Mouse (Mus musculus): ENCODE data around the gene Chd1. TPM values are rescaled to one million over a fixed set of nuclear protein-coding genes. Genes with fewer than 3 reads are reported as not detected.
"Not testable (repeated sequence)": the region's sequence is repeated elsewhere in the genome, so short reads cannot be mapped to it uniquely, and the experiment has no call there.

Chd1 gene
- total and polyA plus RNA-seq, 3 experiments, result 56.9 to 75.6 (median 67.3) TPM

GRCm38 (mm10) chr17:15723291-15723690, 18.5 kb downstream of the Chd1 start:
- H3K27me3 ChIP-seq (ENCODE audit: insufficient read depth, low read length), result no peaks in the 10 kb centered on the region
- TF ChIP-seq CTCF (IDR thresholded peaks at IDR 0.05; ENCODE audit: low read depth, low read length) (no peak), TAL1 (conservative IDR thresholded peaks at IDR 0.05; ENCODE audit: low read depth, low read length) (no peak), GATA1 (IDR thresholded peaks at IDR 0.05; ENCODE audit: borderline replicate concordance, low read length) (no peak), GATA2 (IDR thresholded peaks at IDR 0.05; ENCODE audit: borderline replicate concordance, low read depth, low read length) (no peak), POLR2AphosphoS5 (IDR thresholded peaks at IDR 0.05; ENCODE audit: insufficient replicate concordance, low read depth, low read length) (no peak)
- H3K9me3 ChIP-seq (replicated peaks), result no peaks in the 10 kb centered on the region
- peaks cover 7% of the 10 kb centered on the region for H3K4me1 ChIP-seq (ENCODE audit: insufficient read depth, low read depth, low read length)
- H3K36me3 ChIP-seq (replicated peaks), result peaks cover 63% of the 10 kb centered on the region
- no peak overlapping the region for H3K4me3 ChIP-seq (ENCODE audit: low read depth, low read length)
- ATAC-seq (ENCODE audit: extremely low read depth, insufficient number of reproducible peaks, low FRiP score, poor library complexity, severe bottlenecking) (no peak), DNase-seq (ENCODE audit: low spot score) (no peak)

GRCm38 (mm10) chr17:15723866-15724475, 19.2 kb downstream of the Chd1 start:
- DNase-seq (ENCODE audit: low spot score); H3K4me3 ChIP-seq (ENCODE audit: low read depth, low read length); H3K27me3 ChIP-seq (ENCODE audit: insufficient read depth, low read length); H3K4me1 ChIP-seq (ENCODE audit: insufficient read depth, low read depth, low read length); H3K9me3 ChIP-seq (replicated peaks); ATAC-seq (ENCODE audit: extremely low read depth, insufficient number of reproducible peaks, low FRiP score, poor library complexity, severe bottlenecking): not testable (repeated sequence)
- peaks cover 63% of the 10 kb centered on the region for H3K36me3 ChIP-seq (replicated peaks)

DNA sequence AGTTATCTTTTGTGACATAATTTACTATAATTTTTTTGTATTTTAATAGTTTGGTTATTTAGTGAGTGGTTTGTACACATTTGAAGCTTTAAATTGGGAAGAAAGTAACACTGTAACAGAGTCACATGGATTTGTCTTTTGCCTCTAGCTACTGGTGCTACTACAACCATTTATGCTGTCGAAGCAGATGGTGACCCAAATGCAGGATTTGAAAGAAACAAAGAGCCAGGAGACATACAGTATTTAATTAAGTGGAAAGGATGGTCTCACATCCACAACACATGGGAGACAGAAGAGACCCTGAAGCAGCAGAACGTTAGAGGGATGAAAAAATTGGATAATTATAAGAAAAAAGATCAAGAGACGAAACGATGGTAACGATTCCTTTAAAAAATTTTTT, 26.9 kb downstream of the Chd1 start:
- ATAC-seq (ENCODE audit: extremely low read depth, insufficient number of reproducible peaks, low FRiP score, poor library complexity, severe bottlenecking), result no peak
- no peaks in the 10 kb centered on the region for H3K4me1 ChIP-seq (ENCODE audit: insufficient read depth, low read depth, low read length)
- TF ChIP-seq CTCF (IDR thresholded peaks at IDR 0.05; ENCODE audit: low read depth, low read length) (no peak), GATA2 (IDR thresholded peaks at IDR 0.05; ENCODE audit: borderline replicate concordance, low read depth, low read length) (no peak), TAL1 (conservative IDR thresholded peaks at IDR 0.05; ENCODE audit: low read depth, low read length) (no peak), POLR2AphosphoS5 (IDR thresholded peaks at IDR 0.05; ENCODE audit: insufficient replicate concordance, low read depth, low read length) (no peak), GATA1 (IDR thresholded peaks at IDR 0.05; ENCODE audit: borderline replicate concordance, low read length) (no peak)
- H3K9me3 ChIP-seq (replicated peaks), result no peaks in the 10 kb centered on the region
- H3K4me3 ChIP-seq (ENCODE audit: low read depth, low read length), result no peak overlapping the region
- H3K27me3 ChIP-seq (ENCODE audit: insufficient read depth, low read length), result no peaks in the 10 kb centered on the region
- H3K36me3 ChIP-seq (replicated peaks), result peaks cover 77% of the 10 kb centered on the region
- DNase-seq (ENCODE audit: low spot score), result no peak

DNA sequence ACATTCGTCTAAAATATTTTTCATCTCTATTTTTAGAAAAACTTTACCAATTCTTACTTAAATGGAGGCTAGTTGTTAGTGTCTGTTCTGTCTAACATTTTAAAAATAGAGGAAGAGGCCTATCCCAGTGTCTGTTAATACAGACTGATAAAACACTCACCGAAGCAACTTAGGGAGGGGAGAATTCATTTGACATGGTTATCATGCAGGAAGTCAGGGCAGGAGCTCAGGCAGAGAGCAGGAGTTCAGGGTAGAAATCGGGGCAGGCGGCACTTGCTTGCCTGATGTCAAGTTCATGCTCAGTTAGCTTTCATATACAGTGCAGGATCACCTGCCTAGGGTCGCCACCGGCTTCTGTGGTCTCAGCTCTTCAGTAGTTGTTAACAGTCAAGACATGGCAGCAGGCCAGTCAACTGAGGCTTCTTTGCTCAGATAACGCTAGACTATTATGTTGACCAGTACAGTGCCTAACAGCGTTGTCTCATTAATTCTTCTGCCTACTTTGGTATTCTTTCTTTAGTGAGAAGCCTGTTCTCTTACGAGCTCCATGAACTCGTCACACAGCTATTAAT, 32.7 kb downstream of the Chd1 start:
- ATAC-seq (ENCODE audit: extremely low read depth, insufficient number of reproducible peaks, low FRiP score, poor library complexity, severe bottlenecking) (no peak), DNase-seq (ENCODE audit: low spot score) (no peak)
- TF ChIP-seq POLR2AphosphoS5 (IDR thresholded peaks at IDR 0.05; ENCODE audit: insufficient replicate concordance, low read depth, low read length) (no peak), CTCF (IDR thresholded peaks at IDR 0.05; ENCODE audit: low read depth, low read length) (no peak)
- Histone ChIP-seq H3K4me1 (ENCODE audit: insufficient read depth, low read depth, low read length) (no peaks in the 10 kb centered on the region), H3K36me3 (replicated peaks) (peaks cover 64% of the 10 kb centered on the region), H3K9me3 (replicated peaks) (no peaks in the 10 kb centered on the region), H3K27me3 (ENCODE audit: insufficient read depth, low read length) (no peaks in the 10 kb centered on the region), H3K4me3 (ENCODE audit: low read depth, low read length) (no peak overlapping the region)

GRCm38 (mm10) chr17:15741836-15742235, 37.1 kb downstream of the Chd1 start:
- no peaks in the 10 kb centered on the region for H3K9me3 ChIP-seq (replicated peaks)
- TF ChIP-seq TAL1 (conservative IDR thresholded peaks at IDR 0.05; ENCODE audit: low read depth, low read length) (no peak), GATA2 (IDR thresholded peaks at IDR 0.05; ENCODE audit: borderline replicate concordance, low read depth, low read length) (no peak), GATA1 (IDR thresholded peaks at IDR 0.05; ENCODE audit: borderline replicate concordance, low read length) (no peak), CTCF (IDR thresholded peaks at IDR 0.05; ENCODE audit: low read depth, low read length) (no peak), POLR2AphosphoS5 (IDR thresholded peaks at IDR 0.05; ENCODE audit: insufficient replicate concordance, low read depth, low read length) (no peak)
- no peaks in the 10 kb centered on the region; the same call in 1 of the 2 replicates for H3K4me1 ChIP-seq (ENCODE audit: insufficient read depth, low read depth, low read length)
- peaks cover 72% of the 10 kb centered on the region for H3K36me3 ChIP-seq (replicated peaks)
- DNase-seq (ENCODE audit: low spot score) (no peak), ATAC-seq (ENCODE audit: extremely low read depth, insufficient number of reproducible peaks, low FRiP score, poor library complexity, severe bottlenecking) (no peak)
- H3K4me3 ChIP-seq (ENCODE audit: low read depth, low read length), result no peak overlapping the region
- no peaks in the 10 kb centered on the region for H3K27me3 ChIP-seq (ENCODE audit: insufficient read depth, low read length)

DNA sequence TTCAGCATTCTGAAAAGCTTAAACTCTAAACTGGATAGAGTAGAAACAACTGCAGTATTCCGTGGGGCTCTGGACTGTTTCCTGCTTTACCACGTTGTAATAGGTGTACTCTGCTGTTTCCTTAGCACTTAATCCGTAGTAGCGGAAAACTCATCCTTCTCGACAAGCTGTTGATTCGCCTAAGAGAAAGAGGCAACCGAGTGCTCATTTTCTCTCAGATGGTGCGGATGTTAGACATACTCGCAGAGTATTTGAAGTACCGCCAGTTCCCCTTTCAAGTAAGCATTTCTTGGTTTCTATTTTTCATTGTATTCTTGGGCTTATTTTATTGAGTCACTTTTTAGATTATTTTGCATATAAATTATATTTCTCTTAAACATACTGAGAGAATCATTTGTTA, 38.2 kb downstream of the Chd1 start:
- Histone ChIP-seq H3K4me3 (ENCODE audit: low read depth, low read length) (no peak overlapping the region), H3K36me3 (replicated peaks) (peaks cover 75% of the 10 kb centered on the region), H3K9me3 (replicated peaks) (no peaks in the 10 kb centered on the region), H3K4me1 (ENCODE audit: insufficient read depth, low read depth, low read length) (no peaks in the 10 kb centered on the region; the same call in 1 of the 2 replicates), H3K27me3 (ENCODE audit: insufficient read depth, low read length) (no peaks in the 10 kb centered on the region)
- DNase-seq (ENCODE audit: low spot score), result no peak
- no peak for ATAC-seq (ENCODE audit: extremely low read depth, insufficient number of reproducible peaks, low FRiP score, poor library complexity, severe bottlenecking)
- TF ChIP-seq POLR2AphosphoS5 (IDR thresholded peaks at IDR 0.05; ENCODE audit: insufficient replicate concordance, low read depth, low read length), result no peak

GRCm38 (mm10) chr17:15743379-15743778, 38.6 kb downstream of the Chd1 start:
- Histone ChIP-seq H3K27me3 (ENCODE audit: insufficient read depth, low read length) (no peaks in the 10 kb centered on the region), H3K4me1 (ENCODE audit: insufficient read depth, low read depth, low read length) (no peaks in the 10 kb centered on the region; the same call in 1 of the 2 replicates), H3K36me3 (replicated peaks) (peaks cover 78% of the 10 kb centered on the region), H3K9me3 (replicated peaks) (no peaks in the 10 kb centered on the region), H3K4me3 (ENCODE audit: low read depth, low read length) (no peak overlapping the region)
- no peak for ATAC-seq (ENCODE audit: extremely low read depth, insufficient number of reproducible peaks, low FRiP score, poor library complexity, severe bottlenecking)
- no peak for DNase-seq (ENCODE audit: low spot score)
- no peak for TF ChIP-seq TAL1 (conservative IDR thresholded peaks at IDR 0.05; ENCODE audit: low read depth, low read length)
- TF ChIP-seq GATA2 (IDR thresholded peaks at IDR 0.05; ENCODE audit: borderline replicate concordance, low read depth, low read length), result no peak
- TF ChIP-seq GATA1 (IDR thresholded peaks at IDR 0.05; ENCODE audit: borderline replicate concordance, low read length), result no peak
- no peak for TF ChIP-seq POLR2AphosphoS5 (IDR thresholded peaks at IDR 0.05; ENCODE audit: insufficient replicate concordance, low read depth, low read length)
- TF ChIP-seq CTCF (IDR thresholded peaks at IDR 0.05; ENCODE audit: low read depth, low read length), result no peak
